Mouse (Mus musculus): ENCODE data around the gene Klk10. TPM values are rescaled to one million over a fixed set of nuclear protein-coding genes. Genes with fewer than 3 reads are reported as not detected.

Gene Klk10
- total RNA-seq (2023) = not detected in 2 replicates

GRCm38 (mm10) chr7:43780746-43781145, at the start of gene Klk10:
Gene Klk10, plus strand, starts transcription at chr7:43781035.

GRCm38 (mm10) chr7:43768597-43768996, 12.2 kb upstream of the Klk10 start, which contains the start of gene Klk12:
Gene Klk12, plus strand, starts transcription at chr7:43768897.

GRCm38 (mm10) chr7:43774364-43774763, 6.5 kb upstream of the Klk10 start, which contains the start of gene Klk11:
Gene Klk11, plus strand, starts transcription at chr7:43774604.

GRCm38 (mm10) chr7:43791591-43791990, 10.8 kb downstream of the Klk10 start, which contains the start of gene Klk9:
Gene Klk9, plus strand, starts transcription at chr7:43791891.

GRCm38 (mm10) chr7:43797333-43797769, 16.5 kb downstream of the Klk10 start, which contains the start of gene Klk8:
Gene Klk8, plus strand, starts transcription at chr7:43797577.

GRCm38 (mm10) chr7:43810994-43811393, 30.2 kb downstream of the Klk10 start, which contains the start of gene Klk7:
Gene Klk7, plus strand, starts transcription at chr7:43811294.

GRCm38 (mm10) chr7:43824199-43824598, 43.4 kb downstream of the Klk10 start, which contains the start of gene Klk6:
Gene Klk6, plus strand, starts transcription at chr7:43824499.

Other genes starting within 250 kb of the Klk10 start
- gene Cd33, start 236.6 kb upstream of the Klk10 start, total RNA-seq (2023) = 529 and 701 TPM in 2 replicates
- gene Zfp658, start 218.8 kb upstream of the Klk10 start, total RNA-seq (2023) = 3.1 and 3.6 TPM in 2 replicates
- 11.0 and 12.6 TPM in 2 replicates for gene Zfp719, start 201.4 kb upstream of the Klk10 start, total RNA-seq (2023)
- 0.41 and 0.63 TPM in 2 replicates for gene Zfp819, start 173.9 kb upstream of the Klk10 start, total RNA-seq (2023)
- not detected in 2 replicates for gene Ceacam18, start 146.3 kb upstream of the Klk10 start, total RNA-seq (2023)
- gene Siglece, start 120.9 kb upstream of the Klk10 start, total RNA-seq (2023) = 153 and 158 TPM in 2 replicates
- gene Ctu1, start 109.0 kb upstream of the Klk10 start, total RNA-seq (2023) = 2.6 and 3.2 TPM in 2 replicates
- not detected in 2 replicates for gene Klk14, start 90.6 kb upstream of the Klk10 start, total RNA-seq (2023)
- not detected in 2 replicates for gene Klk13, start 68.5 kb upstream of the Klk10 start, total RNA-seq (2023)
- gene Klk12, start 12.1 kb upstream of the Klk10 start, total RNA-seq (2023) = not detected in 2 replicates
- not detected in 2 replicates for gene Klk11, start 6.4 kb upstream of the Klk10 start, total RNA-seq (2023)
- gene Klk9, start 10.9 kb downstream of the Klk10 start, total RNA-seq (2023) = not detected in 2 replicates
- 1.4 and 1.7 TPM in 2 replicates for gene Klk8, start 16.5 kb downstream of the Klk10 start, total RNA-seq (2023)
- gene Klk7, start 30.3 kb downstream of the Klk10 start, total RNA-seq (2023) = not detected in 2 replicates
- gene Klk6, start 43.5 kb downstream of the Klk10 start, total RNA-seq (2023) = not detected in 2 replicates
- gene Klk5, start 60.9 kb downstream of the Klk10 start, total RNA-seq (2023) = not detected in 2 replicates
- gene Klk4, start 100.1 kb downstream of the Klk10 start, total RNA-seq (2023) = not detected in 2 replicates
- gene Klk15, start 152.7 kb downstream of the Klk10 start, total RNA-seq (2023) = not detected in 2 replicates
- not detected in 2 replicates for gene Klk1b8, start 169.6 kb downstream of the Klk10 start, total RNA-seq (2023)
- gene Klk1b1, start 185.7 kb downstream of the Klk10 start, total RNA-seq (2023) = not detected in 2 replicates
- not detected in 2 replicates for gene Klk1b9, start 195.0 kb downstream of the Klk10 start, total RNA-seq (2023)
- not detected in 2 replicates for gene Klk1b11, start 214.8 kb downstream of the Klk10 start, total RNA-seq (2023)
- gene Klk1b26, start 231.1 kb downstream of the Klk10 start, total RNA-seq (2023) = not detected in 2 replicates

All from neutrophil, adult 65 days (primary cell).